Mouse (Mus musculus) stomach, postnatal 0 days (tissue): ENCODE data around the gene Megf9.

ENCODE experiments used
- CTCF ChIP-seq: IDR thresholded peaks from 2 replicates; pipeline ENCODE4 v1.5.1; 2016; ENCODE audit warnings: antibody characterized with exemption, low read depth, mild to moderate bottlenecking, moderate library complexity
- EP300 ChIP-seq: optimal IDR thresholded peaks from 2 replicates; pipeline ENCODE3; 2016; ENCODE audit warnings: antibody characterized with exemption

DNA sequence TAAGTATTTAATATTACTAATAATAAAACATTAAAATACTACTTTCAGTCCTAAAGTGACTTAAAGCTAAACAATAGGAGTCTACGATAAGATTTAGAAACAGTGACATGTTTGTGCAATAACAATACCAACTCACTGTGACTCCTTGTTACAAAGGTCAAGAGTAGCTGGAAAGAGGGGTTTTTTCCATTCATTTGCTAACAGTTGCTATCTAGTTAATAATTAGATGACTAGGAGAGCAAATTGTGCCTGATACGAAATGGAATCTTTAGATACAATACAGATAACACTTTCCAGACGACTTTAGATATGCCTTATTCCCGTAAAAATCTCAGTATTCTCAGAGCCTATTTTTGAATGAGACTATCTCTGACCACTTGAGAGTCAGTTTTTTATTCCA lies 52.9 kb downstream of the Megf9 start:
- TF ChIP-seq EP300 (no peak), CTCF (no peak)
